Mouse (Mus musculus): ENCODE results near the gene Defb46. TPM values are rescaled to one million over a fixed set of nuclear protein-coding genes. Genes with fewer than 3 reads are reported as not detected.

Gene Defb46
- not detected in 2 replicates for polyA plus RNA-seq (2012; ENCODE audit: insufficient read depth, insufficient read length, low replicate concordance, missing spikeins)

- Histone ChIP-seq H3K27ac (ENCODE audit: insufficient read depth, low read depth, low read length) (no peak within 1 kb of the TSS), H3K4me3 (ENCODE audit: insufficient read depth, low read depth, low read length) (no peak within 1 kb of the TSS), H3K4me1 (ENCODE audit: control insufficient read depth, insufficient read depth, low read length) (no peaks in the 10 kb centered on the region)
- 81% methylated on average over 2 of the region's 2 CpGs for whole genome bisulfite sequencing
- TF ChIP-seq CTCF (IDR thresholded peaks at IDR 0.05; ENCODE audit: insufficient read depth, low read depth, low read length) (no peak), POLR2A (IDR thresholded peaks at IDR 0.05; ENCODE audit: insufficient read depth, low read depth, low read length) (no peak)
Observed at GRCm38 (mm10) chr8:19239616-19240015, at the start of gene Defb46. Gene Defb46 (plus strand): TSS chr8:19239916.

- H3K4me3 ChIP-seq (ENCODE audit: insufficient read depth, low read depth, low read length), result no peak within 1 kb of the TSS
- 62% methylated on average over 1 of the region's 1 CpGs for WGBS
- H3K4me1 ChIP-seq (ENCODE audit: control insufficient read depth, insufficient read depth, low read length), result no peaks in the 10 kb centered on the region
- H3K27ac ChIP-seq (ENCODE audit: insufficient read depth, low read depth, low read length), result no peak within 1 kb of the TSS
- TF ChIP-seq POLR2A (IDR thresholded peaks at IDR 0.05; ENCODE audit: insufficient read depth, low read depth, low read length) (no peak), CTCF (IDR thresholded peaks at IDR 0.05; ENCODE audit: insufficient read depth, low read depth, low read length) (no peak)
Observed at GRCm38 (mm10) chr8:19225161-19225560, 14.6 kb upstream of the Defb46 start, which contains the start of gene Defb6. Gene Defb6 (plus strand): TSS chr8:19225478.

- WGBS, result 69% methylated on average over 1 of the region's 1 CpGs
- TF ChIP-seq CTCF (IDR thresholded peaks at IDR 0.05; ENCODE audit: insufficient read depth, low read depth, low read length), result no peak
- no peak for TF ChIP-seq POLR2A (IDR thresholded peaks at IDR 0.05; ENCODE audit: insufficient read depth, low read depth, low read length)
Observed at GRCm38 (mm10) chr8:19238101-19238500, 1.6 kb upstream of the Defb46 start.

GRCm38 (mm10) chr8:19247280-19247679, 7.6 kb downstream of the Defb46 start, which contains the start of gene Defb5:
Gene Defb5 (plus strand): TSS chr8:19247580.
- TF ChIP-seq POLR2A (IDR thresholded peaks at IDR 0.05; ENCODE audit: insufficient read depth, low read depth, low read length) (no peak), CTCF (IDR thresholded peaks at IDR 0.05; ENCODE audit: insufficient read depth, low read depth, low read length) (no peak)
- no peak within 1 kb of the TSS for H3K27ac ChIP-seq (ENCODE audit: insufficient read depth, low read depth, low read length)
- 92% methylated on average over 5 of the region's 5 CpGs for WGBS
- no peaks in the 10 kb centered on the region for H3K4me1 ChIP-seq (ENCODE audit: control insufficient read depth, insufficient read depth, low read length)
- no peak within 1 kb of the TSS for H3K4me3 ChIP-seq (ENCODE audit: insufficient read depth, low read depth, low read length)

More at GRCm38 (mm10) chr8:19238101-19238500, 1.6 kb upstream of the Defb46 start:
- no peak overlapping the region for H3K27ac ChIP-seq (ENCODE audit: insufficient read depth, low read depth, low read length)
- H3K4me1 ChIP-seq (ENCODE audit: control insufficient read depth, insufficient read depth, low read length), result no peaks in the 10 kb centered on the region
- H3K4me3 ChIP-seq (ENCODE audit: insufficient read depth, low read depth, low read length), result no peak overlapping the region

- no peak overlapping the region for H3K27ac ChIP-seq (ENCODE audit: insufficient read depth, low read depth, low read length)
- no peak overlapping the region for H3K4me3 ChIP-seq (ENCODE audit: insufficient read depth, low read depth, low read length)
- no peak for TF ChIP-seq POLR2A (IDR thresholded peaks at IDR 0.05; ENCODE audit: insufficient read depth, low read depth, low read length)
- TF ChIP-seq CTCF (IDR thresholded peaks at IDR 0.05; ENCODE audit: insufficient read depth, low read depth, low read length), result no peak
- H3K4me1 ChIP-seq (ENCODE audit: control insufficient read depth, insufficient read depth, low read length), result no peaks in the 10 kb centered on the region
Observed at GRCm38 (mm10) chr8:19258136-19258535, 18.4 kb downstream of the Defb46 start.

- H3K27ac ChIP-seq (ENCODE audit: insufficient read depth, low read depth, low read length), result no peak overlapping the region
- no peaks in the 10 kb centered on the region for H3K4me1 ChIP-seq (ENCODE audit: control insufficient read depth, insufficient read depth, low read length)
- 51% methylated on average over 3 of the region's 3 CpGs for WGBS
- TF ChIP-seq POLR2A (IDR thresholded peaks at IDR 0.05; ENCODE audit: insufficient read depth, low read depth, low read length) (no peak), CTCF (IDR thresholded peaks at IDR 0.05; ENCODE audit: insufficient read depth, low read depth, low read length) (no peak)
- H3K4me3 ChIP-seq (ENCODE audit: insufficient read depth, low read depth, low read length), result no peak overlapping the region
Observed at GRCm38 (mm10) chr8:19259667-19260066, 20.0 kb downstream of the Defb46 start.

Other genes starting within 250 kb of the Defb46 start
- gene Defb37, start 248.9 kb upstream of the Defb46 start, polyA plus RNA-seq (2012; ENCODE audit: insufficient read depth, insufficient read length, low replicate concordance, missing spikeins), result not detected in 2 replicates
- gene Defb38, start 213.3 kb upstream of the Defb46 start, polyA plus RNA-seq (2012; ENCODE audit: insufficient read depth, insufficient read length, low replicate concordance, missing spikeins), result not detected in 2 replicates
- not detected in 2 replicates for gene Defb39, start 175.1 kb upstream of the Defb46 start, polyA plus RNA-seq (2012; ENCODE audit: insufficient read depth, insufficient read length, low replicate concordance, missing spikeins)
- gene Defb12, start 125.1 kb upstream of the Defb46 start, polyA plus RNA-seq (2012; ENCODE audit: insufficient read depth, insufficient read length, low replicate concordance, missing spikeins), result not detected in 2 replicates
- not detected in 2 replicates for gene Defb34, start 116.2 kb upstream of the Defb46 start, polyA plus RNA-seq (2012; ENCODE audit: insufficient read depth, insufficient read length, low replicate concordance, missing spikeins)
- not detected in 2 replicates for gene Gm45826, start 99.1 kb upstream of the Defb46 start, polyA plus RNA-seq (2012; ENCODE audit: insufficient read depth, insufficient read length, low replicate concordance, missing spikeins)
- gene Defb14, start 45.6 kb upstream of the Defb46 start, polyA plus RNA-seq (2012; ENCODE audit: insufficient read depth, insufficient read length, low replicate concordance, missing spikeins), result not detected in 2 replicates
- not detected in 2 replicates for gene Defb4, start 41.2 kb upstream of the Defb46 start, polyA plus RNA-seq (2012; ENCODE audit: insufficient read depth, insufficient read length, low replicate concordance, missing spikeins)
- not detected in 2 replicates for gene Defb6, start 14.4 kb upstream of the Defb46 start, polyA plus RNA-seq (2012; ENCODE audit: insufficient read depth, insufficient read length, low replicate concordance, missing spikeins)
- gene Defb5, start 7.7 kb downstream of the Defb46 start, polyA plus RNA-seq (2012; ENCODE audit: insufficient read depth, insufficient read length, low replicate concordance, missing spikeins), result not detected in 2 replicates
- not detected in 2 replicates for gene Defb3, start 53.4 kb downstream of the Defb46 start, polyA plus RNA-seq (2012; ENCODE audit: insufficient read depth, insufficient read length, low replicate concordance, missing spikeins)
- not detected in 2 replicates for gene Defb8, start 207.7 kb downstream of the Defb46 start, polyA plus RNA-seq (2012; ENCODE audit: insufficient read depth, insufficient read length, low replicate concordance, missing spikeins)

Measured in olfactory bulb, adult 2 months (tissue).